Mouse (Mus musculus) natural killer cell, adult 2 months (primary cell): ENCODE data around the gene Usp34.
"Not testable (repeated sequence)": the region's sequence is repeated elsewhere in the genome, so short reads cannot be mapped to it uniquely, and the experiment has no call there.

ENCODE experiments used
- DNase-seq, 2 experiments: peaks; one replicate each; pipeline ENCODE4 v3.0.0; 2022; ENCODE audit warnings: low spot score in 2 of 2

Gene Usp34

GRCm38 (mm10) chr11:23306764-23307565 is at the start of gene Usp34:
TSS of gene Usp34 (plus strand) at chr11:23306895.
- DNase-seq = peak; percentile 33 to 44

GRCm38 (mm10) chr11:23259073-23259472 is 47.6 kb upstream of the Usp34 start:
- DNase-seq = no peak

- DNase-seq = no peak
Measured at GRCm38 (mm10) chr11:23259481-23259880, 47.2 kb upstream of the Usp34 start.

DNA sequence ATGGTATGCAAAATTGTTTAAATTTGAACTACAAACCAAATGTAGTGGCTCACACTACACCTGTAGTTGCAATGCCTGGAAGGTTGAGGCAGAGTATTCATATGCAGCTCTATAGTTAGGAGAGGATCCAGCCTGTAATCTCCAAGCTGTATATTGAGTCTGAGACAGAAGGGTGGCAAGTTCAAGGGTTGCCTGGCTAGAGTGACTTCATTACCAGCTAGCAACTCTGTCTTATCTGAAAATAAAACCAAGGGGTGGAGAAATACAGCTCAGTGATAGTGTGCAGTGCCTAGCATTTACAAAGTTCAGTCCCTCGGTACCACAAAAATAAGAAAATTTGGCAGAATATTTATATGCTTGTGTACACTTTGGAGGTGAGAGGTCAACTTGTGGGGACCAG is 46.5 kb upstream of the Usp34 start:
- DNase-seq = no peak

GRCm38 (mm10) chr11:23261490-23261889 is 45.2 kb upstream of the Usp34 start:
- peak; percentile 22 to 29 for DNase-seq

GRCm38 (mm10) chr11:23264949-23265348 is 41.7 kb upstream of the Usp34 start:
- no peak for DNase-seq

DNA sequence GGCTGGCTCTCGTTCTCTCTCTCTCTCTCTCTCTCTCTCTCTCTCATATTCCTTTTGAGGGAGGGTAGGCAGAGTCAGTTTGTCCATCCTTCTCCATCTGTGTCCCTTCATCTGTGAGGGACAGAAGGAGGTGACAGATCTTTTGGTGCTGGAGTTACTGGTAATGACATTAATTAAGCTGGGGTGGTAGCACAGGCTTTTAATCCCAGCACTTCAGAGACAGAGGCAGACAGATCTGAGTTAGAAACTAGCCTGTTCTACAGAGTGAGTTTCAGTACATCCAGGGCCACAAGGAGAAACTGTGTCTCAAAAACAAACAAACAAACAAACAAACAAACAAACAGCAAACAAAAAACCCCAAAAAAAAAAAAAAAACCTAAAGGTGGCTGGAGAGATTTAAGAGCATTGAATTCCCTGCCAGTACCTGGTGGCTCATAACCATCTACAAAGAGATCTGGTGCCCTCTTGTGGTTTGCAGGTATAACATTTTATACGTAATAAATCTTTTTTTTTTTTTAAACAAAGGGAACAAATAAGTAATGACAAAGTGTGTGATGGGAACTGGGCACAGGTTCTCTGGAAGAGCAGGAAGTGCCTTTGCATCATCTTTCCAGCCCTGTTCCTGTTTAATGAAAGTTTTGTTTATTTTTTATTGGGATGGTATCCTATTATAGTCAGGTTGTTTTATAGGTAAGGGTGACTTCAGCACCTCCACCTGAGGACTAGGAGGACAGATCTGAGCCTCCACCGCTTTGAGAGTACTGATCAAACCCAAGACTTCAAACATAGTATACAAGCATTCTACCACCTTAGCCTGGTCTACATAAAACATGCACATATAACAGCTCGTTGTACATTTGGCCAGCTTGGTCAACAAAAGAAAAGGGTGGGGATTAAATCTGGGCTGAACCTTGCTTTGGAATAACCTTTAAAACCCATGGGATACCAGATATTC is 34.6 kb upstream of the Usp34 start:
- DNase-seq = peak; percentile 19 to 49

DNA sequence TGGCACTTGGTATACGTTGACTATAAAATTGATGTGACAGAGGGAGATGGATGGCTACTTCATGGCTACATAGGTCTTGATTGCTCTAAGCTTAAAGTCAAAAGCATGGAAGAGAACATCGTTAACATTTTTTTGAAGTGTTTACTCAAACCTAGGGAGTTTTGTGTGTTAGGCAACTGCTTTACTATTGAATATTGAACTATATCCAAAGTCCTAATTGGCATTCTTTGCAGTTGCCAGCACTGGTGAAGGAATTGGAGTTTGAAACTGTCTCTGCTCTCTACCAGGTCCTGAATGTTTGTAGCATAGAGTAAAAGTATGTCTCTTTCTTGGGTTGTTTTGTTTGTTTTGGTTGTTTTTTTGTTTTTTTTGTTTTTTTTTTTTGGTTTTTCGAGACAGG is 30.9 kb upstream of the Usp34 start:
- no peak for DNase-seq

DNA sequence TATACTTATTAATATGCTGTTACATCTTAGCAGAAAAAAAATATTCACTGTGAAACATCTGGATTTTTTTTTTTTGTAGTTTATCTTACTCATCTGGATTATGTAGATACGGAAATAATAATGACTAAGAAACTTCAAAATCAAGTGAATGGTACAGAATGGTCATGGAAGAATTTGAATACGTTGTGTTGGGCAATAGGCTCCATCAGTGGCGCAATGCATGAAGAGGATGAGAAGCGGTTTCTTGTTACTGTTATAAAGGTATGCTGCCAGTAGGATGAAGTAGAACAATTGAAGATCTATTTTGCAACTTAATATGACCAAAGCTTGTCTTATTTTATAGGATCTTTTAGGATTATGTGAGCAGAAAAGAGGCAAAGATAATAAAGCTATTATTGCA is 22.2 kb upstream of the Usp34 start:
- DNase-seq = no peak

DNA sequence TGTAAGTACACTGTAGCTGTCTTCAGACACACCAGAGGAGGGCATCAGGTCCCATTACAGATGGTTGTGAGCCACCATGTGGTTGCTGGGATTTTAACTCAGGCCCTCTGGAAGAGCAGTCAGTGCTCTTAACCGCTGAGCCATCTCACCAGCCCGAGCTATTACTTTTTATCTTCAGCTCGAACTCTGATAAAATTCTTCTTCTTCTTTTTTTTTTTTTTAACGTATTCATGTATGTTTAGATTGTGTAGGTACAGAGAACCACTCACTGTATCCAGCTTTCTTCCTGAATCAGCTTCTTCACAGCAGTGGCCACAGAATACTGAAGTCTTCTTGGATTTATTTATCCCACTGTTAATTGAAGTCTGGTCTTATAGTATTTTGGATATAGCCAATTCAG is 17.8 kb upstream of the Usp34 start:
- DNase-seq = not testable (repeated sequence)

- DNase-seq = no peak
Measured at GRCm38 (mm10) chr11:23297379-23297778, 9.3 kb upstream of the Usp34 start.

GRCm38 (mm10) chr11:23298301-23298700 is 8.4 kb upstream of the Usp34 start:
- DNase-seq = no peak

DNA sequence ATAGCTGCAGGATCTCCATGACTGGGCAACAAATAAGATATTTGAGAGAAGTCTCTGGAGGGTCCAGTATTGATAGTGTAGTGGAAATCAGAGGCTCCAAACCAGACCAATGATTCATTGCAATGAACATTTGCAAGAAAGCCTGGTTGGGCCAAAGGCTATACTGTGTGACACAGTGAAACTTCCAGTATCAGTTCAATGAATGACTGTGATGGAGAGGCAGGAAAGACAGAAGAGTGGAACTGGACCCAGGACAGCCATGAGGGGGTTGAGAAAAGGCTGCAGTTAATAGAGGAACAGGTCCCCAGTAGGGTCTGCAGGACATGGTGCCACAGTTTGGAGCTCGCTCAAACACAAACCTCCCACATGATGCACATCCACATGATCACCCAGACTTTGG is 6.8 kb upstream of the Usp34 start:
- no peak for DNase-seq

- DNase-seq = no peak
Measured at GRCm38 (mm10) chr11:23303126-23303525, 3.6 kb upstream of the Usp34 start.

DNA sequence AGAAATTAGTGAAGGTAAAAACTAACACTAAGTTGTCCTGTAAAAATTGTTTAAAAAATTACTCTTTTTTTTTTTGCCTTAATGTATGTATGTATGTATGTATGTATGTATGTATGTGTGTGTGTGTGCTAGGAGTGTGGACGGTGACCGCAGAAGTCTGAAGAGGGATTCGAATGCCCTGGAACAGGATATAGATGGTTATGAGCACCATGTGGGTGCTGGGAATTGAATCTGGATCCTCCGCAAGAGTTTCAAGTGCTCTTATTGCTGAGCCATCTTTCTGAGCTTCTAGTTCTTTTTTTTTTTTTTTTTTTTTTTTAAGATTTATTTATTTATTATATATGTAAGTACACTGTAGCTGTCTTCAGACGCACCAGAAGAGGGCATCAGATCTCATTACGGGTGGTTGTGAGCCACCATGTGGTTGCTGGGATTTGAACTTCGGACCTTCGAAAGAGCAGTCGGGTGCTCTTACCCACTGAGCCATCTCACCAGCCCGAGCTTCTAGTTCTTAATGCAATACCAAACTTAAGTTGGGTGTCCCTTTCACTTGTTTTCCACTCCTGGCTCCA is 1.5 kb upstream of the Usp34 start:
- not testable (repeated sequence) for DNase-seq

GRCm38 (mm10) chr11:23305673-23306608 is 754 bp upstream of the Usp34 start:
- peak; percentile 95 to 97 for DNase-seq

GRCm38 (mm10) chr11:23307566-23307920 is 848 bp downstream of the Usp34 start:
- no peak for DNase-seq

GRCm38 (mm10) chr11:23313496-23313895 is 6.8 kb downstream of the Usp34 start:
- DNase-seq = no peak

DNA sequence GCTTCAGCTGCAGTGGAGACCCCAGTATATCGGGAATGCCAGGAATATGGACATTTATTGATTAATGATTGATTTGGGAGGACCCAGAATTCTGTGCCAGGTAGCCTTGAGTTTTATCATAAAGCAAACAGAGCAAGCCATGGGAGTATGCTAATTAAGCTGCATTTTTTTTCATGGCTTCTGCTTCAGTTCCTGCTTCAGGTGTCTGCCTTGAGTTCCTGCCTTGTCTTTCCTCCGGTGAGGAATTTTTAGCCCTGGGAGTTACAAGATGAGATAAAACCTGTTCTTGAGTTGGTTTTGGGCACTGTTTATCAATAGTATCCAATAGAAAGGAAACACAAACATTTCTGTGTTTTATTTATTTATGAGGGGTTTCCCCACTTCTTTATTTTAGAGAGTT is 22.7 kb downstream of the Usp34 start:
- DNase-seq = no peak

- no peak for DNase-seq
Measured at GRCm38 (mm10) chr11:23332136-23332535, 25.4 kb downstream of the Usp34 start.

DNA sequence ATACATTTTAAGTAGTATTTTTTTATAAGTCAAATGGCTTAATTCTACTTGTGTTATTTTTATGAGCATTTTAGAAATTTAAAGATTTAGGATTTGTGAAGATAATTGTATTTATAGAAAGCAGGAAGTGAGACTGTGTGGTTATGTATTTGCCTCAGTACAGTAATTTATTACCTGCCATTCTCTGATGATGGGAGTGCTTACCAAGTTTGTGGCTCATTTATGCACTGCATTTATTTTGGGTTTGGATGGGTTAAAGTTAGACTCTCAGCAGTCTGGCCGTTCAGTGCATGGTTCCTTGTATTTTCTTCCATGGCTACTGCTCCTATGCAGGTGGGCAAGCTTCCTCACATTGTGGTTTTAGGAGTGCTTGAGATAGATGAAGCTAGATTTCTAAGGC is 28.5 kb downstream of the Usp34 start:
- no peak for DNase-seq
